Mouse (Mus musculus): ENCODE data around the gene Rsl1. TPM values are rescaled to one million over a fixed set of nuclear protein-coding genes. Genes with fewer than 3 reads are reported as not detected.
A peak's percentile ranks its signal among the peaks of the same experiment; 100 is the strongest.
"Not testable (repeated sequence)": the region's sequence is repeated elsewhere in the genome, so short reads cannot be mapped to it uniquely, and the experiment has no call there.

The Rsl1 gene
- 7.9 and 8.5 TPM in 2 replicates for total RNA-seq (2021)
- long read RNA-seq, partial matches to known transcripts = 0 of 1 reads
- long read RNA-seq, other reads (novel, unspliced or antisense) = 1 of 1 reads

DNA sequence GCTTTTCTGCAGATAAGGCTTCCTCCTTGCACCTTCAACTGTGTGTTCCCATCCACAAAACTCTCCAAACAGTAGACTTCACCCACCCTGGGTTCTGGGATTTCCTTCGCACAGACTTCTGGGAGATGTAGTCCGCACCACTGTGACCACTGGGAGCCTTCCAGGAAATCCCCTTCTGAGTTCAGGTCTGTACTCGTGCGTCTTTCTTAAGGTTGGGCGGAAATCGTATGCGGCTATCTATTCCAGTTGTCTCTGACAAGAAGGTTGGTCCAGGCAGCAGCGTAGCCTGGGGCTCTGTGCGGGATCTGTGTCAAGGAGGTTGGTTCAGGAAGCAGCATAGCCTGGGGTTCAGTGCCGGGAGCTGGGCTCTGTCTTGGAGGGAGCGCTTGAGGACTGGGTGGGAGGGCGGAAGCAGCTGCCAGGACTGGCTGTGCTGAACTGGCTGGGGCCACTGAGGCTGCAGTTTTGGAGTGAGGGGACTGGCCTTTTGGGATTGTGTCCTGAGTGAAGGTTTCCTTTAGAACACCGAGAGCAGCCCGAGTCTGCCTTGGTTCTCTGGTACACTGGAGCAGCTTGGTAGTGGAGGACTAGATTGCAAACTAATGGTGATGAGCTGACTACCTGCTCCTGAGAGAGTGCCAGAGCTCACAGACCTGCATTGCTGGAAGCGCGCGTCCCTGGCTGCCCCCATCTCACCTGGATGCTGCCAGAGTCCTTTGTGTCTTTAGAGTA is at the start of gene Rsl1:
Gene Rsl1 (plus strand): TSS at position 192 of the 732 bp plus-strand sequence.
- peak; percentile 63 for DNase-seq

- DNase-seq = no peak
These were observed 48.5 kb upstream of the Rsl1 start for GRCm38 (mm10) chr13:67124460-67124859.

GRCm38 (mm10) chr13:67127507-67127906 is 45.5 kb upstream of the Rsl1 start:
- not testable (repeated sequence) for DNase-seq

- DNase-seq = peak; percentile 71
These were observed 44.8 kb upstream of the Rsl1 start for GRCm38 (mm10) chr13:67128038-67128721.

- DNase-seq = not testable (repeated sequence)
These were observed 6.9 kb upstream of the Rsl1 start for GRCm38 (mm10) chr13:67166122-67166521.

- no peak for DNase-seq
These were observed 707 bp downstream of the Rsl1 start for GRCm38 (mm10) chr13:67173723-67174055.

DNA sequence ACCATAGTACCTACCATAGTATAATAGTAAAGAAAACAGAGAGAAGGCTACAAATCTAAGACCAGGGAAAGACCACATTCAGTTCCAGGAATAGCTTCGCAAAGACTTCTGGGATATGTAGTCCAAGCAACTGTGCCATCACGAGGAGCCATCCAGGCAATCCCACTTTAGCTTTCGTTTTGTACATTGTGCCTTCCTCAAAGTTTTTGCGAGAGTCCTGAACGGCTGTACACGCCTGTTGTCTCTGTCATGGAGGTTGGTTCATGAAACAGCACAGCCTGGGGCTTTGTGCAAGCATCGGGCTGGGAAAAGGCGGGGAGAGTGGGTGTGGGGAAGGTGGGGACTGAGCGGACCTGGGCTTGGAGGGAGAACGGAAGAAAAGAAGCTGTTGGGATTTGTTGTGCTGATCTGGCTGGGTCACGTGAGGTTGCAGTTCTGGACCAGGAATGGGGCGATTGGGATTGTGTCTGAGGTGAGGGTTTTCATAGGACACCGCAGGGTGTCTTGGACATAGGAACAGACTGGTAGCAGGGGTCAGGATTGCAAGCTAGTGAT is 21.4 kb downstream of the Rsl1 start, which contains the start of gene Zfp455:
Gene Zfp455 (plus strand): TSS at position 167 of the 555 bp plus-strand sequence.
- peak; percentile 41 for DNase-seq

- no peak for DNase-seq
These were observed 28.7 kb downstream of the Rsl1 start for GRCm38 (mm10) chr13:67201656-67202055.

GRCm38 (mm10) chr13:67214015-67214607 is 41.1 kb downstream of the Rsl1 start:
- no peak for DNase-seq

Other genes with a start within 250 kb of the Rsl1 start
- gene Zfp712, start 112.0 kb upstream of the Rsl1 start, total RNA-seq (2021) = 2.5 and 2.7 TPM in 2 replicates
- gene Zfp708, start 75.2 kb upstream of the Rsl1 start, total RNA-seq (2021) = 0.46 and 2.2 TPM in 2 replicates
- gene Gm28557, start 64.6 kb upstream of the Rsl1 start, total RNA-seq (2021) = 7.8 and 9.5 TPM in 2 replicates
- 1.3 and 1.7 TPM in 2 replicates for gene Rslcan18, start 56.9 kb upstream of the Rsl1 start, total RNA-seq (2021)
- gene Zfp759, start 51.5 kb upstream of the Rsl1 start, total RNA-seq (2021) = 5.7 TPM in 2 replicates
- 2.5 and 2.8 TPM in 2 replicates for gene Zfp455, start 21.3 kb downstream of the Rsl1 start, total RNA-seq (2021)
- gene Zfp458, start 105.3 kb downstream of the Rsl1 start, total RNA-seq (2021) = 4.0 and 5.8 TPM in 2 replicates
- 3.7 and 5.8 TPM in 2 replicates for gene Zfp457, start 133.3 kb downstream of the Rsl1 start, total RNA-seq (2021)
- 6.2 and 7.4 TPM in 2 replicates for gene Zfp595, start 159.4 kb downstream of the Rsl1 start, total RNA-seq (2021)
- gene Gm28044, start 187.4 kb downstream of the Rsl1 start, total RNA-seq (2021) = 1.2 TPM in 1 of 2 replicates, not detected in the other
- gene Zfp953, start 187.4 kb downstream of the Rsl1 start, total RNA-seq (2021) = 4.1 and 4.9 TPM in 2 replicates
- gene Gm28041, start 202.6 kb downstream of the Rsl1 start, total RNA-seq (2021) = 2.2 TPM in 1 of 2 replicates, not detected in the other
- 1.3 and 2.5 TPM in 2 replicates for gene Zfp456, start 202.6 kb downstream of the Rsl1 start, total RNA-seq (2021)
- 4.4 and 6.1 TPM in 2 replicates for gene Zfp429, start 226.6 kb downstream of the Rsl1 start, total RNA-seq (2021)
- 0.62 and 1.8 TPM in 2 replicates for gene Zfp459, start 248.2 kb downstream of the Rsl1 start, total RNA-seq (2021)

All from adrenal gland, postnatal 25 days (tissue).